Mouse (Mus musculus): ENCODE measurements around the gene C9orf72. TPM values are rescaled to one million over a fixed set of nuclear protein-coding genes. Genes with fewer than 3 reads are reported as not detected.

Gene C9orf72
- polyA plus RNA-seq, 1 experiment: 3.5 TPM

DNA sequence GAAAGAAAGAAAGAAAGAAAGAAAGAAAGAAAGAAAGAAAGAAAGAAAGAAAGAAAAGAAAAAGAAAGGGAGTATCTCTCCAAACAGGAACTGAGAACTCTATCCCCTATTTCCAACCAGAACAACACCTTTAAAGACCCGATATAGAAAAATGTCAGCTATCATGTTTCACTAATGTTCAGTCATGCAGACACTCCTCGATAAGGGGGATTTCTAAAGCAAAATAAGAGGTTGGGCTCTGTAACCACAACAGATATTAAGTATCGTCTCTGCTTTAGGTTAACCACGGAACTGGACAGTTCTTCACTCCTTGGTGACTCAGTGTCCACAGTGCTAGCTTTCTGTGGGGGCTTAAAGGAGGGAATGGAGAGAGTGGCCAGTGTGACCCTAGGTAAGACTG lies 2.3 kb upstream of the C9orf72 start:
- TF ChIP-seq CTCF (IDR thresholded peaks at IDR 0.05; ENCODE audit: extremely low read depth, insufficient read depth, insufficient read length, insufficient replicate concordance) (no peak), POLR2A (IDR thresholded peaks at IDR 0.05; ENCODE audit: low read depth, low read length) (no peak)
- no peak for DNase-seq (ENCODE audit: low read depth in 1 of 2, low spot score in 2 of 2)
- H3K27me3 ChIP-seq (ENCODE audit: control insufficient read depth, insufficient read depth, low read length): no peaks in the 10 kb centered on the region
- 0 out of 2 replicates have a peak, but pooled peaks cover 2% of the 10 kb centered on the region for H3K4me1 ChIP-seq (ENCODE audit: control insufficient read depth, insufficient read depth, insufficient read length)
- H3K4me3 ChIP-seq (ENCODE audit: extremely low read depth, insufficient read depth, insufficient read length): no peak overlapping the region
- WGBS: 69% methylated on average over 4 of the region's 4 CpGs
- H3K27ac ChIP-seq (ENCODE audit: insufficient read depth, low read length): no peak overlapping the region
- H3K36me3 ChIP-seq (ENCODE audit: control insufficient read depth, insufficient read depth, low read length): no peaks in the 10 kb centered on the region

GRCm38 (mm10) chr4:35226496-35226992 lies 569 bp upstream of the C9orf72 start:
- Histone ChIP-seq H3K4me3 (ENCODE audit: extremely low read depth, insufficient read depth, insufficient read length) (peak overlapping the region; percentile 74), H3K4me1 (ENCODE audit: control insufficient read depth, insufficient read depth, insufficient read length) (0 out of 2 replicates have a peak, but pooled peaks cover 2% of the 10 kb centered on the region), H3K27ac (ENCODE audit: insufficient read depth, low read length) (peak overlapping the region; percentile 62), H3K27me3 (ENCODE audit: control insufficient read depth, insufficient read depth, low read length) (no peaks in the 10 kb centered on the region), H3K36me3 (ENCODE audit: control insufficient read depth, insufficient read depth, low read length) (no peaks in the 10 kb centered on the region)
- WGBS: 5% methylated on average over 9 of the region's 9 CpGs
- TF ChIP-seq POLR2A (IDR thresholded peaks at IDR 0.05; ENCODE audit: low read depth, low read length): no peak
- no peak for DNase-seq (ENCODE audit: low read depth in 1 of 2, low spot score in 2 of 2)

- Histone ChIP-seq H3K36me3 (ENCODE audit: control insufficient read depth, insufficient read depth, low read length) (no peaks in the 10 kb centered on the region), H3K27me3 (ENCODE audit: control insufficient read depth, insufficient read depth, low read length) (no peaks in the 10 kb centered on the region), H3K4me3 (ENCODE audit: extremely low read depth, insufficient read depth, insufficient read length) (peak overlapping the region; percentile 74), H3K27ac (ENCODE audit: insufficient read depth, low read length) (peak overlapping the region; percentile 31), H3K4me1 (ENCODE audit: control insufficient read depth, insufficient read depth, insufficient read length) (0 out of 2 replicates have a peak, but pooled peaks cover 2% of the 10 kb centered on the region)
- peak in 1 of 2 experiments; percentile 17 for DNase-seq (ENCODE audit: low read depth in 1 of 2, low spot score in 2 of 2)
- no peak for TF ChIP-seq POLR2A (IDR thresholded peaks at IDR 0.05; ENCODE audit: low read depth, low read length)
- no peak for TF ChIP-seq CTCF (IDR thresholded peaks at IDR 0.05; ENCODE audit: extremely low read depth, insufficient read depth, insufficient read length, insufficient replicate concordance)
- WGBS: 2% methylated on average over 40 of the region's 40 CpGs
Measured at GRCm38 (mm10) chr4:35225141-35225733, 738 bp downstream of the C9orf72 start.

DNA sequence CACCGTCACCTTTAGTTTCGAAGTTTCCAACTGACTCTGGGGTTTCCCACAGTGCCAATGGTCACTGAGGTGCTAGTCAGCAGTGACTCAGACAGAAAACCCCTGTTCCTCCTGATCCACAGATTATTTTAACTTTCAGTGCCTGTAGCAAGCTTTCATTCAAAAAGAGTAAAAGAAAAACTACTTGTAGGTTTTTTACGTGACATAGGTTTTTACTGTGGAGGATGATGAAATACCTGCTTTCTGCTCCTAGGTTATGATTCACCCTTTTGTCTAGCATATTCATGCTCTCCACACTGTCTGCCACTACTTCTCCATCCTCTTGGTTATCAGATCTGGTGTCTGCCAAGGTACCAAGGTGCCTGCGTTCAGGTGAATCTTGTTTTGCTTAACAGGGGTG lies 1.9 kb downstream of the C9orf72 start:
- Histone ChIP-seq H3K4me1 (ENCODE audit: control insufficient read depth, insufficient read depth, insufficient read length) (0 out of 2 replicates have a peak, but pooled peaks cover 2% of the 10 kb centered on the region), H3K27ac (ENCODE audit: insufficient read depth, low read length) (no peak overlapping the region), H3K36me3 (ENCODE audit: control insufficient read depth, insufficient read depth, low read length) (no peaks in the 10 kb centered on the region), H3K4me3 (ENCODE audit: extremely low read depth, insufficient read depth, insufficient read length) (no peak overlapping the region), H3K27me3 (ENCODE audit: control insufficient read depth, insufficient read depth, low read length) (no peaks in the 10 kb centered on the region)
- DNase-seq (ENCODE audit: low read depth in 1 of 2, low spot score in 2 of 2): no peak
- TF ChIP-seq POLR2A (IDR thresholded peaks at IDR 0.05; ENCODE audit: low read depth, low read length) (no peak), CTCF (IDR thresholded peaks at IDR 0.05; ENCODE audit: extremely low read depth, insufficient read depth, insufficient read length, insufficient replicate concordance) (no peak)
- 70% methylated on average over 4 of the region's 4 CpGs for WGBS

DNA sequence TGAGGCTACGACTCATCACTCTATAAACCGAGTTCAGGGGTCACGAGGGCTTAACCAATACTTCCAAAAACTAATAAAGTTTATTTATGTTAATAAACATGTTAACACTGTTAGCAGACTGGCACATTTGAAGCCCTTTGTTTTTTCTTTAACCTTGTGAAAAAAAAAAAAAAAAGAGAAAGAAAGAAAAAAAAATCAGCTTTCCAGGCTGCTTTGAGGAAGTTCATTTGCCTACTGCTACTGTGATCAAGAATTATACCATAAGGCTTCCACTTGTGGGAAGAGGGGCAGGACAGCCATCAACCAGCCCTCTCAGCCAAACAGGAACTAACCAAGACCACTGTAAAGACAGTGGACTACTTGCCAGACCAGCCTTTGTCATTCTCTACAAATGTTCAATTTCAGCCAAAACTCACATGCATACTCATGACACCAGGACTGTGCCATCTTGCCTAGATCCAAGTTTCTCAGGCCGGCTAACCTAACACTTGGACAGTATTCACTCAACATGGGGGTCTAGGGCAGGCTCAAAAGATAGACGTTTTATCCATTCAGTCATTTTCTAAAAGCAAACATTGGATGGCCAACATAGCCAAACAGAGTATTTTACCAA lies 2.5 kb downstream of the C9orf72 start:
- 0 out of 2 replicates have a peak, but pooled peaks cover 2% of the 10 kb centered on the region for H3K4me1 ChIP-seq (ENCODE audit: control insufficient read depth, insufficient read depth, insufficient read length)
- 73% methylated on average over 5 of the region's 5 CpGs for WGBS
- no peak overlapping the region for H3K27ac ChIP-seq (ENCODE audit: insufficient read depth, low read length)
- no peak for DNase-seq (ENCODE audit: low read depth in 1 of 2, low spot score in 2 of 2)
- H3K4me3 ChIP-seq (ENCODE audit: extremely low read depth, insufficient read depth, insufficient read length): no peak overlapping the region
- H3K27me3 ChIP-seq (ENCODE audit: control insufficient read depth, insufficient read depth, low read length): no peaks in the 10 kb centered on the region
- no peaks in the 10 kb centered on the region for H3K36me3 ChIP-seq (ENCODE audit: control insufficient read depth, insufficient read depth, low read length)
- no peak for TF ChIP-seq POLR2A (IDR thresholded peaks at IDR 0.05; ENCODE audit: low read depth, low read length)
- no peak for TF ChIP-seq CTCF (IDR thresholded peaks at IDR 0.05; ENCODE audit: extremely low read depth, insufficient read depth, insufficient read length, insufficient replicate concordance)

GRCm38 (mm10) chr4:35221903-35222302 lies 4.1 kb downstream of the C9orf72 start:
- Histone ChIP-seq H3K27ac (ENCODE audit: insufficient read depth, low read length) (no peak overlapping the region), H3K36me3 (ENCODE audit: control insufficient read depth, insufficient read depth, low read length) (peaks cover 1% of the 10 kb centered on the region; the same call in 1 of the 2 replicates), H3K27me3 (ENCODE audit: control insufficient read depth, insufficient read depth, low read length) (no peaks in the 10 kb centered on the region), H3K4me3 (ENCODE audit: extremely low read depth, insufficient read depth, insufficient read length) (no peak overlapping the region), H3K4me1 (ENCODE audit: control insufficient read depth, insufficient read depth, insufficient read length) (0 out of 2 replicates have a peak, but pooled peaks cover 2% of the 10 kb centered on the region)
- no peak for DNase-seq (ENCODE audit: low read depth in 1 of 2, low spot score in 2 of 2)
- 47% methylated on average over 4 of the region's 4 CpGs for WGBS
- no peak for TF ChIP-seq POLR2A (IDR thresholded peaks at IDR 0.05; ENCODE audit: low read depth, low read length)
- TF ChIP-seq CTCF (IDR thresholded peaks at IDR 0.05; ENCODE audit: extremely low read depth, insufficient read depth, insufficient read length, insufficient replicate concordance): no peak

DNA sequence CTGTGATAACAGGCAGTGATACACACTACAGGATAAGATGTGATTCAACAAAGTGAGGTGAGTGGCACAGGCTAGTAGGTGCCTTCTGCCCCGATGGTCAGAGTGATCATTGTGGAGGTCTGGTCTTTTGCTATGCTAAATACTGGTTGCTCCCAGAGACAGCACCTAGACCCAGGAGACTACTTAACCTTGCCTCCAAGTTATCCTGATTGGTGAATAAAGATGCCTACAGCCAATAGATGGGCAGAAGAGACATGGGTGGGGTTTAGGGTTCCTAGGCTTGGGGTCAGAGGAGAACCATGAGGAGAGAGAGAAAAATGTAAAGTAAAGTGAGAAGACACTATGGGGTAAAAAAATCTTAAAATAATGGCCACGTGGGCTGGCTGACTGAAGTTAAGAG lies 4.8 kb downstream of the C9orf72 start:
- TF ChIP-seq POLR2A (IDR thresholded peaks at IDR 0.05; ENCODE audit: low read depth, low read length): no peak
- TF ChIP-seq CTCF (IDR thresholded peaks at IDR 0.05; ENCODE audit: extremely low read depth, insufficient read depth, insufficient read length, insufficient replicate concordance): no peak
- Histone ChIP-seq H3K4me3 (ENCODE audit: extremely low read depth, insufficient read depth, insufficient read length) (no peak overlapping the region), H3K27me3 (ENCODE audit: control insufficient read depth, insufficient read depth, low read length) (no peaks in the 10 kb centered on the region), H3K36me3 (ENCODE audit: control insufficient read depth, insufficient read depth, low read length) (peaks cover 4% of the 10 kb centered on the region; the same call in 1 of the 2 replicates), H3K4me1 (ENCODE audit: control insufficient read depth, insufficient read depth, insufficient read length) (peaks cover 2% of the 10 kb centered on the region; the same call in 1 of the 2 replicates), H3K27ac (ENCODE audit: insufficient read depth, low read length) (no peak overlapping the region)
- DNase-seq (ENCODE audit: low read depth in 1 of 2, low spot score in 2 of 2): no peak
- 88% methylated on average over 2 of the region's 2 CpGs for WGBS

Measured in spleen, adult 2 months (tissue).